16 mouse cellular contexts compared by ENCODE assay signal in genomic region chr1:143000216-143000615, GRCm38 (mm10).
"Had no signal": no experiment of that assay in that cellular context is flagged by ENCODE, and none has a peak within 500 bp of the region (broad histone marks: within the 10 kb centered on the region; RNA-seq: fewer than 3 reads in every experiment).

No protein-coding gene starts in this region.

- H3K4me2 ChIP-seq: limb, embryonic 12.5 days; midbrain, embryonic 15.5 days; neural tube, embryonic 13.5 days had no signal

- H3K4me1 ChIP-seq: limb, embryonic 12.5 days; midbrain, embryonic 15.5 days; neural tube, embryonic 13.5 days had no signal

- H3K9me3 ChIP-seq: limb, embryonic 12.5 days; midbrain, embryonic 15.5 days; neural tube, embryonic 13.5 days had no signal

- H3K27me3 ChIP-seq: limb, embryonic 12.5 days; midbrain, embryonic 15.5 days; neural tube, embryonic 13.5 days had no signal

- H3K27ac ChIP-seq: limb, embryonic 12.5 days; liver, embryonic 14.5 days; macrophage; midbrain, embryonic 15.5 days; neural tube, embryonic 13.5 days had no signal

- H3K4me3 ChIP-seq: limb, embryonic 12.5 days; midbrain, embryonic 15.5 days; neural tube, embryonic 13.5 days had no signal

- H3K36me3 ChIP-seq: limb, embryonic 12.5 days; midbrain, embryonic 15.5 days; neural tube, embryonic 13.5 days had no signal

- ATAC-seq: intestine, embryonic 16.5 days; lung, postnatal 0 days; midbrain, embryonic 15.5 days had no signal

- H3K9ac ChIP-seq: limb, embryonic 12.5 days; liver, embryonic 14.5 days; midbrain, embryonic 15.5 days; neural tube, embryonic 13.5 days had no signal

- DNase-seq: kidney, adult 8-10 months; kidney, postnatal 25 days; layer of hippocampus, adult 9-11 months; layer of hippocampus, postnatal 36 days; liver; lung, adult 2 months; right cerebral cortex, postnatal 14 days; thymus, adult 2 months; thymus, postnatal 36 days had no signal
